Mouse (Mus musculus) lung, postnatal 4 days (tissue): ENCODE measurements around the gene Psmd10.
A peak's percentile ranks its signal among the peaks of the same experiment; 100 is the strongest.

Source experiments
- DNase-seq, 2 experiments: peaks; one replicate each; pipeline ENCODE4 v3.0.0; 2021

Psmd10 gene

DNA sequence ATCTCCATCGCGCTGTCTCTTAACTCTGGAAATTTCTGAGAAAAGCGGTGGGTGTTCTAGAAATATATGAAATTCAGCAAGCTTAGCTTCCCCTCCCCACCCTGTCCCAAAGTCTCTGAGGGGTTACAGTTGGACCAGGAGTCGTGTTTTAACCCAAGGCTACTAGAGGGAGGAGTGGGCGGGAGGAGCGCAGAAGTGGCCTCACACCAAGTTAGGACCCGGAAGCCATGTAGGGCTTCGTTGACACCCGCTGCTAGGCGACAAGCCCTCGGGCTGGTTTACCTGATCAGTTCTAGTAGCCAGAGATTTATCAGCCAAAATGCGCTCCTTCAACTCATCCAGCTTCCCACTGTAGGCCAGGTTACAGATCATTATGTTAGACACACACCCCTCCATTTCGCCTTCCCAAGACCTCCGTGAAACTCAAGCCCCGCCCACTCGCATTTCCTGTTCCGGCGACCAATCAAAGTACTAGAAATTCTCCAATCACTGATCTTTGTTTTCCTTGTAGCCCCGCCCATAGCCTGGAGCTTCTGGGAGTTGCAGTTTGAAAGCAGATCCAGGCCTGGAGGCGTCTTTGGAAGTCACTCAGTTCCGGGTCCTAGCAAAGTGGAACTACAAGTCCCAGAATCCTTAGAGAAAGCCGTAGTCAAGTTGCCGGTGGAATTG, at the start of gene Psmd10, which contains the start of gene Atg4a:
TSS of gene Psmd10 (minus strand) at position 457 of the 669 bp plus-strand sequence.
TSS of gene Atg4a (plus strand) at position 636 of the 669 bp plus-strand sequence.
- DNase-seq: peak; percentile 91 to 92

DNA sequence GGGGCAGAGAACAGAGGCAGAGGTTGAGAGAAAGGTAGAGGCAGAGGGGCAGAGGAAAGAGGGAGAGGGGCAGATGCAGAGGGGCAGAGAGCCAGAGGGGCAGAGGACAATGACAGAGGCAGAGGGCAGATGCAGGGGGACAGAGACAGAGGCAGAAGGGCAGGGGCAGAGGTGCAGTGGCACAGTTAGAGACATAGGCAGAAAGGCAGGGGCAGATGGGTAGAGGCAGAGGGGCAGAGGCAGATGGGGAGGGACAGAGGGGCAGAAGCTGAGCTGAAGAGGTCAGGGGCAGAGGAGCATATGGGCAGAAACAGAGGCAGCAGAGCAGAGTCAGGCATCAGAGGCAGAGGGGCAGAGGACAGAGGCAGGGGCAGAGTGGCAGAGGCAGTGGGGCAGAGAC, 42.4 kb upstream of the Psmd10 start:
- DNase-seq: no peak

DNA sequence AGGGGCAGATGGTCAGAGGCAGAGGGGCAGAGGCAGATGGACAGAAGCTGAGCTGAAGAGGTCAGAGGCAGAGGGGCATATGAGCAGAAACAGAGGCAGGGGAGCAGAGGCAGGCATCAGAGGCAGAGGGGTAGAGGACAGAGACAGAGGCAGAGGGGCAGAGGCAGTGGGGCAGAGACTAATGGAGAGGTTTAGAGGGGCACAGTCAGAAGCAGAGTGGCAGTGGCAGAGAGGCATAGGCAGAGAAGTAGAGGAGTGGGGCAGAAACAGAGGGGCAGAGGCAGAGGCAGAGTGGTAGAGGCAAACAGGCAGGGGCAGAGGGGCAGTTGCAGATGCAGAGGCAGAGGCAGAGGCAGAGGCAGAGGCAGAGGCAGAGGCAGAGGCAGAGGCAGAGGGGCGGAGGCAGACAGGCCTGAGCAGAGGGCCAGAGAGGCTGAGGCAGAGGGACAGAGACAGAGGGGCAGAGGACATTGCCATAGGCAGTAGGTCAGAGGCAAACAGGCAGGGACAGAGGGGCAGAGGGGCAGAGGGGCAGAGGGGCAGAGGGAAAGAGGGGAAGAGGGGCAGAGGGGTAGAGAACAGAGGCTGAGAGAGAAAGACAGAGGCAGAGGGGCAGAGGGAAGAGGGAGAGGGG, 41.5 kb upstream of the Psmd10 start:
- DNase-seq: no peak

DNA sequence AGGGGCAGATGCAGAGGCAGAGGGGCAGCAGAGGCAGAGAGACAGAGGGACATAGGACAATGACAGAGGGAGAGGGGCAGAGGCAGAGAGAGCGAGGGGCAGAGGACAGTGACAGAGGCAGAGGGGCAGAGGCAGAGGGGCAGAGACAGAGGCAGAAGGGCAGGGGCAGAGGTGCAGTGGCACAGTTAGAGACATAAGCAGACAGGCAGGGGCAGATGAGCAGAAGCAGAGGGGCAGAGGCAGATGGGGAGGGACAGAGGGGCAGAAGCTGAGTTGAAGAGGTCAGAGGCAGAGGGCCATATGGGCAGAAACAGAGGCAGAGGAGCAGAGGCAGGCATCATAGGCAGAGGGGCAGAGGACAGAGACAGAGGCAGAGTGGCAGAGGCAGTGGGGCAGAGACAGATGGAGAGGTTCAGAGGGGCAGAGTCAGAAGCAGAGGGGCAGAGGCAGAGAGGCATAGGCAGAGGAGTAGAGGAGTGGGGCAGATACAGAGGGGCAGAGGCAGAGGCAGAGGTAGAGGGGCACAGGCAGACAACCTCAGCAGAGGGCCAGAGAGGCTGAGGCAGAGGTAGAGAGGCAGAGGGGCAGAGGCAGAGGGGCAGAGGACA, 40.5 kb upstream of the Psmd10 start:
- no peak for DNase-seq

DNA sequence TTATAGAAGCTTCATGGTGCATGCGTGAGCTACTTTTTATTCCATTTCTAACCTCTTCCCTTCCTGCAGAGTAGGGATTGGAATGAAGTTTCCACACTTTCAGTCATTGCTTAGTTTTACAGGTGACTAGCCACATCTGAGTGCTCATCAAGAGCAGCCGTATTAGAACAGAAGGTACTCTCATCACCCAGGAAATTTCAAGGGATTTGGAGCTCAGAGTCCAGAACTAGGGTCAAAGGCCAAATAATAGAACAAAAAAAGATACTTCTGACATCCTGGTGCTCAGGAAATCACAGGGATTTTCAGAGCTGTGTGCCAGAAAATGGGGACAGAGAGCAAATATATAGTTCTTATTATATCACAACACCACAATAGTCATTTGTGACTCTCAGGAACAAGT, 28.7 kb upstream of the Psmd10 start:
- no peak for DNase-seq

DNA sequence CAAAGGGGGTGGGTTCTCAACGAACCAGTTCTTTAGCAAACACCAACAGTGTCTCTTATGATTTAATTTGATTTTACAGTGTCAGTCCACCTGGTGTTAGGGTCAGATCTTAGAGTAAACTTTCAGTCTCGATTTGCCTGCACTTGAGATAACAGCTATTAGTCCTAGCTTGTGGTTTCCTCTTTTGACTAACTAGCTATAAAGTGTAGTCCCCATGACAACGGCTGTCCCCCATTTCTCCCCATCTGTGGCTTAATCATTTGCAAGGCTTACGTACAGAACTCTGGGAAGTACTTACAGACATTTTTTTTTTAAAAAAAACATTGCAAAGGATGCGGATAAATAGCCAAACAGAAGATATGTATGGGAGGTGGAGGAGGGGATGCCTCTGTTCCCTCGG, 28.3 kb upstream of the Psmd10 start:
- DNase-seq: no peak

DNA sequence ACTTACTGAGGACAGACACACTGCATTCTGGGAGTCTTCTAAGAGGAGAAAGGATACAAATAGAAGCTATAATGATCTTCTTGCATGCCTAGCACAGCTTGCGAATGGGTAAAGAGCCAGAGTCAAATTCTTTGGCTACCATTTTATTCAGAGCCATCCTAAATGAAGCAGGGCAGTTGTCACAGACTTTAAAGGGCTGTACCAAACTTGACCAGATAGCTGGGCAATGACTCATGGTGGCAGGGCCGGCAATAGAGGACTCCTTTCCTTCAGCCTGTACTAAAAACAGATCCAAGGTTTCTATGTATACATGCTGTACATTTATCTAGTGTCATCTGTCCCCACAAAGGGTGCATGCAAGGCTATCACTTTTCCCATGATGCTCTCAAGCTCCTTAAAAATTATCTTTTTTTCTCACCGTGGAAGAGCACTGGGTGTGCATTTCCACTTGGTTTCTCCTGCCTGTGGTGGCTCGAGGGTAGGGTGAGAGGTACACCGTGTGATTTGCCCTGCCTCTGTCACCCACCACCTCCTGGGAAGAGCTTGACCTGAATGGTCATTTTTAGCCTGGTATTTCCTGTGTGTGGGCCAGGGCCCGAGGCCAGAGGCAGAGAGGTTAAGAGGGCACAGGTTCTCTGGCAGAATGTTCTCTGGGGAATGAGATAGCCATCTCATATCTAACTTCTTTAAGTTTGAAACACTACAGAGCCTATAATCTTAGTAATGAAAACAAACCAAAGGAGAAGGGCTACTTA, 26.9 kb upstream of the Psmd10 start:
- peak in 1 of 2 experiments; percentile 25 for DNase-seq

DNA sequence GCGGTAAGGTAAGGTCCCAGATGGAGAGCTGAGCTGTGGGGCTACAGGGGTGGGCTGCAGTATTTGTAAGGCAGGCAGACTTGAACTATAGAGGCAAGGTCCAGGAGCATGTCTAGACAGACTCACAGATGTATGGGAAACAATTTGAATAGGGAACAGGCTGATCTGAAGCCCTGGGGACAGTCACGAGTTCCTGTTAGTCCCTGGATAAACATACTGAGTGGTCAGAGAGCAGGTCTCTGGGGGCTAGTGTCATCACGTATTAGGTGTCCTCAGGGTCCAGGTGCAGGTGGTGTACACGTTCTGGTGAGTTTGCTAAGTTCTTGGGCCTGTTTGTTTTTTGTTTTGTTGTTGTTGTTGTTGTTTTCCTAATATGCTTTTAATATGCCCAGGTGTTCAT, 23.6 kb upstream of the Psmd10 start:
- no peak for DNase-seq

DNA sequence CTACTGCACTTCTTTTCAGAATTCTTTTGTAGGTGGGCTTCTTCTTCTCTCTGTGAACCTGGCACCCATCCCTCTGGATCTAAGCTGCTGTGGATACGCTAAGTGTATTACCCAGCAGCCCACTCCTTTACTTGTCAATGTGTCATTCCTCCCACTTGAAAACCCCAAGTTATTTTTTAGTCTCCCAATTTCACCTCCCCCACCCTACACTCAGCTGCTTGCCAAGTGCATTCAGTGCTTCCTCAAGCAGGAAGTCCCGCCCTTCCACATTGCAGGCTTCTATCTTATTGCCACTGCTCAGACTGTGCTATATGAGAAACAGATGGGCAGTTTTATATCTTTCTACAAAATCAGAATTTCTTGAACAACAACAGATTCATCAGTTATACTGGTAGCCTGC, 23.0 kb upstream of the Psmd10 start:
- peak; percentile 35 to 44 for DNase-seq

DNA sequence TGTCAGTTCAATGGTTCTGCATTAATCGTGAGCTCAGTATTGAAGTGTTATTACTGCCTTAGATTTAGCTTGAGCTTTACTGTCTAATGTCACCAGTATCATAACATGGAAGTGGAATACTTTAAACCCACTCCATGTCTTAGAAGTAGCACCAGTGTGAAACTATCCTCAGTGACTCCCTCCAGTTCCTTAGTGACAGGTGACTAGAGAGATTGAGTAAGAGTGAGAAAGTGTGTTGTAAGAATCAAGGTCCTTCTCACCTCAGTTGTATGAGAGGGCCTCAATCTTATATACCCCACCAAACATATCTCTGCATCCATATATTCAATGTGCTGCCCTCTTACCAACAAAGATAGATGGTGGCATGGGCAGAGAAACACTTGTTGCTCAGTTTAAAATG, 22.4 kb upstream of the Psmd10 start:
- no peak for DNase-seq

DNA sequence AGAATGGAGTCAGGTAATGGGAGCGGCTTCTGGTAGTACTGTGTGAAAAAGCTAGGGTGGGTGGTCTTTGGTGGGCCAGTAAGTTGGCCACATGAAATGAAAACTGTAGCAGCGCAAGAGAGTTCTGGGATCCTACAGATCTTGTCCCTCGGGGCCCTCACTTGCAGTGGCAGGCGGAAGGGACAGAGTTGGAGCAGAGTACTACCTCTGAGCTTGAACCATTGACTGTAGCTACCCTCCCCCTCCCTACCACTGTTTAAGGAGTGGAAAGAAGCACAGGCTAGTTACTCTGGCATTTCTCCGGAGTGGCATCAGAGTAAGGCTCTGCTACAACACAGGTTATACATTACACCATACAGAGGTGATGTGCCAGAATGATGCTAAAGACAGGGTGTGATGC, 431 bp upstream of the Psmd10 start:
- no peak for DNase-seq

DNA sequence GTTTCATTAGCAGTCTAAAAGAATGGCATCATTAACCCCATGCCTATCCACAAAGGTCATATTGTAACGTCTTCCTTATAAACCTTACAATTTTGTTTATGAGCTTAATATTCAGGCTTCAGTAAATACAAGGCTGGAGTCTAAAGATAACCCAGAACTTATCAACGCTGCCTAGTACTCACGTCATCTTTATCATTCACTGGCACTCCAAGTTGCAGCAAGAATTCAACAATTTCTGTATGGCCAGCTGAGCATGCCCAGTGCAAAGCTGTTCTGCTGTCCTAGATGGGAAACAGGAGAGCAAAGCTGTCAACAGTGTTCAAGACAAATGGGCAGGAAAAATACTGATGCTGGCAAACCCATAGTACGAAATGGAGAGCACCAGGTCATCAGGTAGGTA, 2.9 kb downstream of the Psmd10 start:
- DNase-seq: no peak

DNA sequence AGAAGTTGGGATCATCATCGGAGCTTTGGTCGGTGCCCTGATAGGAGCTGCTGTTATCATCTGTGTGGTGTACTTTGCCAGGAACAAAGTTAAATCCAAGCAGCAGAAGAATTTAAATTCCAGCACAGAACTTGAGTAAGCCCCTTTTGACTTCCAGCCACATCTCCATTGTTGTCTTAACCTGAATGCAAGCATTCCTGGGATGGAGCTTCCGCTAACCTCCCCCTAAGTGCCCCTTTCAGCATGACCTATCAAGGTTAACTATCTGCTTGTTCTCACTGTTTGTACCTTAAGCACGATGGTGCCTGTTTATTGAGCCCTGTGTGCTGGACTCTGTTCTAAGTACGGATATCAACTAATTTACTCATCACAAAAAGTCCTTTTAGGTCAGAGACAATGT, 20.3 kb downstream of the Psmd10 start:
- DNase-seq: no peak

DNA sequence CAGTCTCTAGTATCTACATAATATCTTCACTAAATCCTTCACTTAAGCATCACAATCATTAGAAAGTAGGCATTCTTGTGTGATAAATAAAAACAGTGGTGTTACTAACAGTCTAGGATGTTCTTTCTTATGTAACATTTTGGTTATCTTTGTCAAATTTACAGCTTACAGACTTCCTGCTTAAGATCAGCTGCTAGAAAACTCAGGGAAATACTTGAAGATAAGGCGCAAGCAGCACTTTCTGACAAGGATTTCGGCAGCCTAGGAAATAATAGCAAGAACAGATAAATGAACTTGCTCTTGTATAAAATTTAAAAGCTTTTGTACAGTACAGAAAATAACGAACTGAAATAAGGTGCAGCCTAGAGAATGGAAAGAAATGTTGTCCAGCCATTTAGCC, 23.3 kb downstream of the Psmd10 start:
- DNase-seq: no peak

DNA sequence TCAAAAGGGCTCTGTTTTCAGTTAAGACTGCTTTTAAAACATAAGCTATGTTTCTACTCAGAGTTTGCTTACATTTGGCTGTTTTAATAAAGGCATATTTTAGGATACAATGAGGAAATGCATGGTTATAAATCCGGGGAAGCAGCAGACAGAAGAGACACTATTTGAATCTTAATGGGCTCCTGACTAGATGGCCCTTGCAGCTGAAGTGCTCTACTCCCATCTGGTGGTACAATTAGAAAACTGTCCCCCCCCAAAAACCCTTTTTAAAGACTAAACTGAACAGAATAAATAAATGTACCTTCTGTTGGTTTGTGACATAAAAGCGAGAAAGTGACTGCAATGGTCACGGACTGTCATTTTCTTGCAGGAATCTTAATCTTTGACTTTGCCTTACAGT, 24.5 kb downstream of the Psmd10 start:
- no peak for DNase-seq

DNA sequence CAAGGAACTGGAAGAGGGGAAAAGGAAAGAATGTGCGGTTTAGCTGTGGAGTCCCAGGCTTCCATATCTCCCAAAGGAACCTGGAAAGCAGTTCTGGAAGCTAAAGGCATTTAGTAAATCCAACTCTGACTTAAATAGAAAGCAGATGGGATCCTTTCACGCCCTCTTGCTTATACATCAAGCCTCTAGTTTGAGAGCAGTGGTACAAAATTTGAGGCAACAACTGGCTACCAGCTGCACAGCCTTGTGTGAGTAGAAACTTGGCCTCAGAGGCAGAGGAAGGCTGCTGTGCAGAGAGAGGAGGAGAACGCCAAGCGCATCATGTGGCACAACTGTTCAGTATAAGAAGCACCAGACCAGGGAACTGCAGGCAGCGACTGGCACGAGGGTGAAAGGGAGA, 35.2 kb downstream of the Psmd10 start:
- no peak for DNase-seq

DNA sequence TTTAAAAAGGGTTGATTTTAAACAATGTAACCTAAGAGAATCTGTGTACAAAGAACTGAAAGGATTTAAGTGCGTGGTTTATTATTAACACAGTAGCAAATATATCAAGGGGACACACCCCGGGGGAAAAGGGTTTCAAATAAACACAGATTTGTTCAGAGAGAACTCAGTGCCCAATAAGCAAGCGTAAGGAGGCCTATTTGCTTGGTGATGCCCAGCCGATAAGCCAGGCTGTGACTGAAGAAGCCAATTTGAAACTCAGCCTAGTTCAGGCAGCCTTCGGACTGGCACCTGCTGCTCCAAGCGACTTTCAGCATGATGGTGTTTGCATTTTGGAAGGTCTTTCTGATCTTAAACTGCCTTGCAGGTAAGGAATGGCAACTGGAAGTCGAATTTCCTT, 49.2 kb downstream of the Psmd10 start, which contains the start of gene Vsig1:
TSS of gene Vsig1 (plus strand) at position 249 of the 400 bp plus-strand sequence.
- DNase-seq: no peak

DNA sequence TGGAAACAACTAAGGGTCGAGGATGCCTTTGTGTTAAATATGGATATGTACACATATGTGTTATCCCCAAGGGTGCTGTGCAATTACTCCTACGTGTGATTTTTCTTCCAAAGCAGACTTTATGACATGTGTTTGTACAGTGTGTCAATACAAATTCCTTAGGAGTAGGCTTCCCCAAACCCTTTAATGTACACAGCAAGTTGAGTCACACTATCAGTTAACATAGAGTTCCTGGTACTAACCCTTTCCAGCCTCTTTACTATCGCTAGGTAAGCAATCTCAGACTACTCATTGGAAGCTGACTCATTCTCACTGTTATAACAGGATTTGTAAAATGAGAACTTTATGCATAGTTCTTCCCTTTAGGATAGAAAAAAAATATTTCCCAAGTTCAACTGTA, 53.0 kb downstream of the Psmd10 start:
- no peak for DNase-seq
